Mouse (Mus musculus) thymus, postnatal 10 days (tissue): Measurements from ENCODE around the gene Bcar3.

Experiments
- DNase-seq, 2 experiments: peaks; one replicate each; pipeline ENCODE4 v3.0.0; 2021; ENCODE audit warnings: low spot score in 2 of 2

Gene Bcar3

GRCm38 (mm10) chr3:122418564-122419274 is 124.8 kb downstream of the Bcar3 start:
- DNase-seq, result no peak

- DNase-seq, result peak in 1 of 2 experiments; percentile 17
Observed at GRCm38 (mm10) chr3:122419610-122420409, 125.9 kb downstream of the Bcar3 start.

GRCm38 (mm10) chr3:122420410-122420774 is 126.5 kb downstream of the Bcar3 start:
- no peak for DNase-seq

GRCm38 (mm10) chr3:122421042-122421702 is 127.2 kb downstream of the Bcar3 start:
- no peak for DNase-seq

GRCm38 (mm10) chr3:122421802-122422201 is 127.9 kb downstream of the Bcar3 start:
- DNase-seq, result no peak

- no peak for DNase-seq
Observed at GRCm38 (mm10) chr3:122422276-122422675, 128.3 kb downstream of the Bcar3 start.

- DNase-seq, result no peak
Observed at GRCm38 (mm10) chr3:122423643-122424042, 129.7 kb downstream of the Bcar3 start.

GRCm38 (mm10) chr3:122428325-122428821 is 134.4 kb downstream of the Bcar3 start:
- DNase-seq, result no peak

GRCm38 (mm10) chr3:122430780-122431497 is 137.0 kb downstream of the Bcar3 start:
- DNase-seq, result no peak

- DNase-seq, result no peak
Observed at GRCm38 (mm10) chr3:122432811-122433406, 139.0 kb downstream of the Bcar3 start.

GRCm38 (mm10) chr3:122433975-122434626 is 140.2 kb downstream of the Bcar3 start:
- DNase-seq, result no peak

GRCm38 (mm10) chr3:122434983-122435935 is 141.3 kb downstream of the Bcar3 start:
- no peak for DNase-seq

- no peak for DNase-seq
Observed at GRCm38 (mm10) chr3:122438143-122438825, 144.3 kb downstream of the Bcar3 start.

- DNase-seq, result no peak
Observed at GRCm38 (mm10) chr3:122445696-122446095, 151.8 kb downstream of the Bcar3 start.

- DNase-seq, result no peak
Observed at GRCm38 (mm10) chr3:122446678-122447077, 152.7 kb downstream of the Bcar3 start.

- no peak for DNase-seq
Observed at GRCm38 (mm10) chr3:122448196-122448595, 154.3 kb downstream of the Bcar3 start.

GRCm38 (mm10) chr3:122450041-122450440 is 156.1 kb downstream of the Bcar3 start:
- no peak for DNase-seq

GRCm38 (mm10) chr3:122453875-122454274 is 159.9 kb downstream of the Bcar3 start:
- no peak for DNase-seq

- DNase-seq, result no peak
Observed at GRCm38 (mm10) chr3:122456156-122456555, 162.2 kb downstream of the Bcar3 start.
